14 mouse cellular contexts compared by ENCODE assay signal in genomic region chr13:24251236-24251635, GRCm38 (mm10). TPM values are rescaled to one million over a fixed set of nuclear protein-coding genes. Genes with fewer than 3 reads are reported as not detected.
DNase-seq lines count a peak whose midpoint lies in the region.
"Had no signal": no experiment of that assay in that cellular context is flagged by ENCODE, and none has a peak within 500 bp of the region (broad histone marks: within the 10 kb centered on the region; RNA-seq: fewer than 3 reads in every experiment).

No protein-coding gene starts in this region.

- intact Hi-C loops in heart, postnatal 36 days (cut with DNase I), result loop anchor here (5.0 kb wide), 1 partner anchor 54 kb away; no protein-coding TSS in a partner anchor

- peak; percentile 61 to 72 for DNase-seq in adrenal gland, adult (ENCODE audit: inconsistent age in 2 of 2, low spot score in 1 of 2)
- no peak for DNase-seq in adrenal gland, adult 8-10 months
- peak; percentile 13 for DNase-seq in adrenal gland, postnatal 14 days
- DNase-seq in adrenal gland, adult 18-20 months (ENCODE audit: low spot score in 2 of 2), result no peak
- peak; percentile 85 for DNase-seq in heart, adult 11 months
- DNase-seq in heart, postnatal 36 days, result no peak
- no peak for DNase-seq in kidney, adult 11 months
- DNase-seq: B cell, adult 2 months; cerebellum, adult 11-12 months; cerebellum, adult 2 months; cerebellum, adult 9-10 months; cerebellum, postnatal 10 days; cerebellum, postnatal 25 days; forebrain, postnatal 0 days had no signal

RNA-seq across cellular contexts. Expression of gene Carmil1, which starts 29.4 kb away (rescaled TPM):
- 100 to 1,000 TPM in 1 of 4 experiments, 10 to 100 TPM in 3; 52.8 to 101 (median 64.1) TPM for total RNA-seq in adrenal gland, adult 8-10 months (2022)
- total RNA-seq in adrenal gland, postnatal 14 days (2021), result 33.2 and 40.4 TPM in 2 replicates
- total RNA-seq in adrenal gland, adult 18-20 months (2021), result 10 to 100 TPM; 29.7 to 44.1 TPM
- 1 to 10 TPM; 7.1 to 9.5 TPM for total RNA-seq in heart, postnatal 36 days (2021)

Comparison
In these comparisons a context has a peak if more than half of its experiments do, and no peak if none do; other contexts are left out.
1. DNase-seq: peak in adrenal gland, adult (2 of 2), adrenal gland, postnatal 14 days (single experiment) and heart, adult 11 months (single experiment); none in adrenal gland, adult 8-10 months (single experiment), adrenal gland, adult 18-20 months (0 of 2), heart, postnatal 36 days (0 of 2) and kidney, adult 11 months (single experiment).